Mouse (Mus musculus): ENCODE measurements around the gene Slc12a5. TPM values are rescaled to one million over a fixed set of nuclear protein-coding genes. Genes with fewer than 3 reads are reported as not detected.

The Slc12a5 gene
- total and polyA plus RNA-seq, 3 experiments: 0.72 to 1.4 (median 0.82) TPM

DNA sequence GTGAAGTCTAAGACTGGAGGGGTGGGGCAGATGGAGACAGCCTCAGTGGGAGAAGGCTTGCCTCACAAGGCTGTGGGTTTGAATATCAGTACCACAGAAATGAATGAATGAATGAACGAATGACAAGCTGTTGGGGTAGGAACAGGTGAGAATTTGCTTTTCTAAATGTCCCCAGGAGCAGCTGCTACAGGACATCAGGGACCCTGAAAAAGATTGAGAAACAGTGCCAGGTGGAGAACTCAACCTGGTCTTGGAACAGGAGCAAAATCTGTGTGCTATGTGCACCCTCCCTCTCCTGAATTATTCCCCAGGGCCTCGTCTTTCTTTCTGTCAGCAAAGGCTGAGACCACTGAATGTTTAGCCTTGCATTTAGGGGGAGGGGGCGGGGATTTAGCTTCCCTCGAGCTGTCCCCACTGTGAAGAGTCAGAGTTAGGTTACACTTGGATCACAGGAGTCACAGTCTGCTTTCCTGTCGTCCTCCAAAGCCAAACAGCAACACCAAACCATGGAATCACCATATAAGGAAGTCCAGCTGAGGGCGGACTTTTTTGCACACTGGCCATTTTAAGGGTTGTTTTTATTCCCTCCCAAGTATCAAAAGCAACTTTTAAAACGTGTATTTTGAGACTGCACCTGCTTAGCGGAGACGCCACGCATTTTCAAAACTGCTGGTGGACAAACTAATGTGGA is 20.3 kb upstream of the Slc12a5 start, which contains the start of gene Mmp9:
Gene Mmp9, plus strand, starts transcription at position 641 of the 691 bp plus-strand sequence.
- peaks cover 19% of the 10 kb centered on the region for H3K27me3 ChIP-seq (ENCODE audit: insufficient read depth, low read length)

DNA sequence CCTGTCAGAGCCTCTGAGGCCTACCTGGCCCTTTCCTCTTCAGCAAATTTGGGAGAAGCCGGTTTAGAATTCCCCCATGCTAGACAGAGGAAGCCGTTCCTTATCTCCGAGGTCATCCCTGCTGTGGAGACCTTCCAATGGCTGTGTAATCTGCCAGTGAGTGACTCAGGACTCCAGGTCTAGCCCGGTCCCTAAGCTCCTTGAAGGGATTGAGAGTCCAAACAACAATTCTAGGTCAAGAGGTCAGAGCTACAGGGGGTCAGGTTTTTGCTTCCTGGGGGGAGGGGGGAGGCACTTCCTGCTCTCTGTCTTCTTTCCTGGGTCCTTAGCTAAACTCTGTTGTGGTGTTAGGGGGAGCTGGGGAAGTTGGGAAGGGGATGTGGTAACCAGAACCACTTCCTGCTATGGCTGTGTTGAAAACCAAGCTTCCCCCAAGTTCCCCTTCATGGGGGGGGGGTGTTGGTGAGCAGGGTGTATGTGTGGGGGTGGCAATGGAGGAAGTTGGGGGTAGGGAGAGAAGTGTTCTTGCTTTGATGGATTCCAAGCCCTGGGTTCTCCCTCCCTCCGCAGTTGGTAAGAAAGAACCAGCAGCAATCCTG is 17.8 kb upstream of the Slc12a5 start:
- no peaks in the 10 kb centered on the region for H3K36me3 ChIP-seq (replicated peaks)
- H3K4me1 ChIP-seq (ENCODE audit: insufficient read depth, low read depth, low read length): peaks cover 20% of the 10 kb centered on the region
- peaks cover 15% of the 10 kb centered on the region for H3K27me3 ChIP-seq (ENCODE audit: insufficient read depth, low read length)
- H3K9me3 ChIP-seq (replicated peaks): no peaks in the 10 kb centered on the region
- H3K4me3 ChIP-seq (ENCODE audit: low read depth, low read length): no peak overlapping the region
- TF ChIP-seq GATA1 (IDR thresholded peaks at IDR 0.05; ENCODE audit: borderline replicate concordance, low read length): no peak
- no peak for TF ChIP-seq POLR2AphosphoS5 (IDR thresholded peaks at IDR 0.05; ENCODE audit: insufficient replicate concordance, low read depth, low read length)
- no peak for TF ChIP-seq TAL1 (conservative IDR thresholded peaks at IDR 0.05; ENCODE audit: low read depth, low read length)
- no peak for TF ChIP-seq CTCF (IDR thresholded peaks at IDR 0.05; ENCODE audit: low read depth, low read length)
- ATAC-seq (ENCODE audit: extremely low read depth, insufficient number of reproducible peaks, low FRiP score, poor library complexity, severe bottlenecking) (peak; percentile 40; the same call in 1 of the 2 replicates), DNase-seq (ENCODE audit: low spot score) (peak; percentile 34)

More for the DNA sequence above, 20.3 kb upstream of the Slc12a5 start, which contains the start of gene Mmp9:
- no peak within 1 kb of the TSS for H3K4me3 ChIP-seq (ENCODE audit: low read depth, low read length)
- no peak for ATAC-seq (ENCODE audit: extremely low read depth, insufficient number of reproducible peaks, low FRiP score, poor library complexity, severe bottlenecking)
- H3K4me1 ChIP-seq (ENCODE audit: insufficient read depth, low read depth, low read length): peaks cover 20% of the 10 kb centered on the region
- DNase-seq (ENCODE audit: low spot score): no peak
- H3K36me3 ChIP-seq (replicated peaks): no peaks in the 10 kb centered on the region
- TF ChIP-seq GATA1 (IDR thresholded peaks at IDR 0.05; ENCODE audit: borderline replicate concordance, low read length) (no peak), POLR2AphosphoS5 (IDR thresholded peaks at IDR 0.05; ENCODE audit: insufficient replicate concordance, low read depth, low read length) (no peak), CTCF (IDR thresholded peaks at IDR 0.05; ENCODE audit: low read depth, low read length) (no peak), GATA2 (IDR thresholded peaks at IDR 0.05; ENCODE audit: borderline replicate concordance, low read depth, low read length) (no peak), TAL1 (conservative IDR thresholded peaks at IDR 0.05; ENCODE audit: low read depth, low read length) (no peak)
- no peaks in the 10 kb centered on the region for H3K9me3 ChIP-seq (replicated peaks)

GRCm38 (mm10) chr2:164947506-164947905 is 13.1 kb upstream of the Slc12a5 start:
- H3K27me3 ChIP-seq (ENCODE audit: insufficient read depth, low read length): peaks cover 7% of the 10 kb centered on the region; the same call in 1 of the 2 replicates
- ATAC-seq (ENCODE audit: extremely low read depth, insufficient number of reproducible peaks, low FRiP score, poor library complexity, severe bottlenecking) (no peak), DNase-seq (ENCODE audit: low spot score) (no peak)
- TF ChIP-seq GATA2 (IDR thresholded peaks at IDR 0.05; ENCODE audit: borderline replicate concordance, low read depth, low read length) (no peak), POLR2AphosphoS5 (IDR thresholded peaks at IDR 0.05; ENCODE audit: insufficient replicate concordance, low read depth, low read length) (no peak), CTCF (IDR thresholded peaks at IDR 0.05; ENCODE audit: low read depth, low read length) (no peak), TAL1 (conservative IDR thresholded peaks at IDR 0.05; ENCODE audit: low read depth, low read length) (no peak), GATA1 (IDR thresholded peaks at IDR 0.05; ENCODE audit: borderline replicate concordance, low read length) (no peak)
- H3K4me3 ChIP-seq (ENCODE audit: low read depth, low read length): no peak overlapping the region
- H3K4me1 ChIP-seq (ENCODE audit: insufficient read depth, low read depth, low read length): peaks cover 11% of the 10 kb centered on the region
- H3K36me3 ChIP-seq (replicated peaks): no peaks in the 10 kb centered on the region
- peaks cover 6% of the 10 kb centered on the region for H3K9me3 ChIP-seq (replicated peaks)

DNA sequence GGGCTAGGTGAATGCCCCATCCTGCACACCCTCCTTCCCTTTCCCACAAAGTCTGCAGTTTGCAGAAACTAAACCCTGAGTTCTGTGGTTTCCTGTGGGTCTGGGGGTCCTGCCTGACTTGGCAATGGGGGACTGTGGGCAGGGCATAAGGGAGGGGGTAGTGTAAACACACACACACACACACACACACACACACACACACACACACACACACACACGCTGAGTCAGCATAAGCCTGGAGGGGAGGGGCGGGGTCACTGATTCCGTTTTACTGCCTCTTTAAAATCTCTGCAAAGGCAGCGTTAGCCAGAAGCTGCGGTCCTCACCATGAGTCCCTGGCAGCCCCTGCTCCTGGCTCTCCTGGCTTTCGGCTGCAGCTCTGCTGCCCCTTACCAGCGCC is 12.7 kb upstream of the Slc12a5 start:
- peaks cover 6% of the 10 kb centered on the region for H3K9me3 ChIP-seq (replicated peaks)
- peaks cover 7% of the 10 kb centered on the region for H3K4me1 ChIP-seq (ENCODE audit: insufficient read depth, low read depth, low read length)
- TF ChIP-seq POLR2AphosphoS5 (IDR thresholded peaks at IDR 0.05; ENCODE audit: insufficient replicate concordance, low read depth, low read length) (no peak), TAL1 (conservative IDR thresholded peaks at IDR 0.05; ENCODE audit: low read depth, low read length) (no peak), GATA1 (IDR thresholded peaks at IDR 0.05; ENCODE audit: borderline replicate concordance, low read length) (no peak), CTCF (IDR thresholded peaks at IDR 0.05; ENCODE audit: low read depth, low read length) (no peak), GATA2 (IDR thresholded peaks at IDR 0.05; ENCODE audit: borderline replicate concordance, low read depth, low read length) (no peak)
- no peak for DNase-seq (ENCODE audit: low spot score)
- peaks cover 7% of the 10 kb centered on the region; the same call in 1 of the 2 replicates for H3K27me3 ChIP-seq (ENCODE audit: insufficient read depth, low read length)
- no peak overlapping the region for H3K4me3 ChIP-seq (ENCODE audit: low read depth, low read length)
- no peaks in the 10 kb centered on the region for H3K36me3 ChIP-seq (replicated peaks)
- no peak for ATAC-seq (ENCODE audit: extremely low read depth, insufficient number of reproducible peaks, low FRiP score, poor library complexity, severe bottlenecking)

DNA sequence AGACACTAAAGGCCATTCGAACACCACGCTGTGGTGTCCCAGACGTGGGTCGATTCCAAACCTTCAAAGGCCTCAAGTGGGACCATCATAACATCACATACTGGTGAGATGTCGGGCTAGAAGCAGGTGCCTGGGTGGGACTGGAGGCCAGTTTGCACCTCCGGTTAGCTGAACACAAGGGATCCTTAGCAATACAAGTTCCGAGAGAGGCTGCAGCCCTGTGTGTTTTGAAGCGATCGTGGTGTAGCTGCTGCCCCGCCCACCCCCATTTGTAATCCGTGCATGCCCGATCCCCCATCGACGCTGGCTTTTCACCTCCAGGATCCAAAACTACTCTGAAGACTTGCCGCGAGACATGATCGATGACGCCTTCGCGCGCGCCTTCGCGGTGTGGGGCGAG is 11.6 kb upstream of the Slc12a5 start:
- Histone ChIP-seq H3K36me3 (replicated peaks) (no peaks in the 10 kb centered on the region), H3K4me1 (ENCODE audit: insufficient read depth, low read depth, low read length) (peaks cover 5% of the 10 kb centered on the region), H3K4me3 (ENCODE audit: low read depth, low read length) (no peak overlapping the region), H3K9me3 (replicated peaks) (peaks cover 6% of the 10 kb centered on the region), H3K27me3 (ENCODE audit: insufficient read depth, low read length) (peaks cover 7% of the 10 kb centered on the region; the same call in 1 of the 2 replicates)
- no peak for TF ChIP-seq GATA2 (IDR thresholded peaks at IDR 0.05; ENCODE audit: borderline replicate concordance, low read depth, low read length)
- TF ChIP-seq GATA1 (IDR thresholded peaks at IDR 0.05; ENCODE audit: borderline replicate concordance, low read length): no peak
- TF ChIP-seq TAL1 (conservative IDR thresholded peaks at IDR 0.05; ENCODE audit: low read depth, low read length): no peak
- TF ChIP-seq POLR2AphosphoS5 (IDR thresholded peaks at IDR 0.05; ENCODE audit: insufficient replicate concordance, low read depth, low read length): no peak
- no peak for TF ChIP-seq CTCF (IDR thresholded peaks at IDR 0.05; ENCODE audit: low read depth, low read length)
- DNase-seq (ENCODE audit: low spot score) (no peak), ATAC-seq (ENCODE audit: extremely low read depth, insufficient number of reproducible peaks, low FRiP score, poor library complexity, severe bottlenecking) (no peak)

- DNase-seq (ENCODE audit: low spot score): no peak
- no peaks in the 10 kb centered on the region for H3K36me3 ChIP-seq (replicated peaks)
- no peak for ATAC-seq (ENCODE audit: extremely low read depth, insufficient number of reproducible peaks, low FRiP score, poor library complexity, severe bottlenecking)
- no peak overlapping the region for H3K4me3 ChIP-seq (ENCODE audit: low read depth, low read length)
- TF ChIP-seq GATA1 (IDR thresholded peaks at IDR 0.05; ENCODE audit: borderline replicate concordance, low read length) (no peak), CTCF (IDR thresholded peaks at IDR 0.05; ENCODE audit: low read depth, low read length) (no peak), GATA2 (IDR thresholded peaks at IDR 0.05; ENCODE audit: borderline replicate concordance, low read depth, low read length) (no peak), TAL1 (conservative IDR thresholded peaks at IDR 0.05; ENCODE audit: low read depth, low read length) (no peak), POLR2AphosphoS5 (IDR thresholded peaks at IDR 0.05; ENCODE audit: insufficient replicate concordance, low read depth, low read length) (no peak)
- peaks cover 5% of the 10 kb centered on the region for H3K4me1 ChIP-seq (ENCODE audit: insufficient read depth, low read depth, low read length)
- peaks cover 6% of the 10 kb centered on the region for H3K9me3 ChIP-seq (replicated peaks)
- peaks cover 7% of the 10 kb centered on the region; the same call in 1 of the 2 replicates for H3K27me3 ChIP-seq (ENCODE audit: insufficient read depth, low read length)
Observed at GRCm38 (mm10) chr2:164950501-164950900, 10.1 kb upstream of the Slc12a5 start.

Measured in G1E (cell line).